Mouse (Mus musculus) left cerebral cortex, adult 2 months (tissue): ENCODE measurements around the gene Txndc5. TPM values are rescaled to one million over a fixed set of nuclear protein-coding genes. Genes with fewer than 3 reads are reported as not detected.

Source experiments
- DNase-seq, 2 experiments: peaks; one replicate each; pipeline ENCODE4 v3.0.0; 2021 to 2022; ENCODE audit warnings: low spot score in 2 of 2, mixed read lengths in 1 of 2; ENCODE audit errors: extremely low spot score in 1 of 2
- H3K27ac ChIP-seq: fragments of 200-600 bp; 2 replicates; pipeline ENCODE4 v1.8.1; 2022
- H3K4me3 ChIP-seq: fragments of 200-600 bp; 2 replicates; pipeline ENCODE4 v1.8.1; 2022
- CTCF ChIP-seq: fragments of 200-600 bp; IDR thresholded peaks from 2 replicates; pipeline ENCODE4 v1.8.1; 2022; ENCODE audit warnings: antibody characterized with exemption, mild to moderate bottlenecking, moderate library complexity
- intact Hi-C: fragments of 180-260 bp; cut with DNase I; formaldehyde crosslinking; loops from one replicate; pipeline ENCODE4 v1.15.1; 2025
- total RNA-seq, 2 experiments: library from RNA; stranded (reverse); gene quantifications; 2 replicates each; pipeline ENCODE4 v1.2.3; 2021

Gene Txndc5
- total RNA-seq, 2 experiments from 2014 or later = 47.0 to 47.4 TPM

DNA sequence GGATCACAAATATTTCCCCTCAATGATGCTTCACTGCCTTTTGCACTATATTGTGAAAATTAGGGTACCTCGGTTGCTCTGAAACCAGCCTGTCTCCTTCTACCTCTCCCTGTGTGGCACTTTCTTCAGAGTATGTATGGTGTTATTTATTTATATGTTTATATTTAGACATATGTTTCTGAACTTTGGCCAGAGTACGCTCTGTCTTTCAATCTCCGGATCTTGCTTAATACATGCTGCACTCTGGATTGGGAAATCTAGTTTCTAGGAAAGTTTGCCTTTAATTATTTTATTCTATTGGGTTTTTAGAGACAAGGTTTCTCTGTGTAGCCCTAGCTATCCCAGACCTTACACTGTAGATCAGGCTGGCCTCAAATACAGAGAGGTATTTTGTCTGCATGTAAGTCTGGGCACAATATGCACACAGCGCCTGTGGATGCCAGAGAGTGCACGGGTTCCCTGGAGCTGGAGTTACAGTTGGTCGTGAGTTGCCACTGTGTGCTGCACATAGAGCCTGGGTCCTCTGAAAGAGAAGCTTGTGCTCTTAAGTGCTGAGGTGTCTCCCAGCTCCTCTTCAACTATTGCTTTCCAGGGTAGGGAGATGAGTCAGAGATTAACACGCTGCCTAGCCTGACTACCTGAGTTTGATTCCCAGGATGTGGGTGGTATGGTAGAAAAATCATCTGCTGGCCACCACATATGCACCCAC is 10.7 kb upstream of the Txndc5 start:
- intact Hi-C loops = no loop called here
- H3K27ac ChIP-seq = no peak overlapping the region
- no peak for TF ChIP-seq CTCF
- DNase-seq = no peak
- no peak overlapping the region for H3K4me3 ChIP-seq

- intact Hi-C loops = no loop called here
- no peak for TF ChIP-seq CTCF
- no peak overlapping the region for H3K27ac ChIP-seq
- H3K4me3 ChIP-seq = no peak overlapping the region
- no peak for DNase-seq
These were observed 8.9 kb upstream of the Txndc5 start for GRCm38 (mm10) chr13:38537521-38537920.

- Histone ChIP-seq H3K27ac (no peak overlapping the region), H3K4me3 (no peak overlapping the region)
- no peak for DNase-seq
- intact Hi-C loops = no loop called here
- TF ChIP-seq CTCF = no peak
These were observed 6.1 kb upstream of the Txndc5 start for GRCm38 (mm10) chr13:38534731-38535130.

GRCm38 (mm10) chr13:38534016-38534415 is 5.4 kb upstream of the Txndc5 start:
- intact Hi-C loops = no loop called here
- Histone ChIP-seq H3K27ac (no peak overlapping the region), H3K4me3 (no peak overlapping the region)
- DNase-seq = no peak
- TF ChIP-seq CTCF = no peak

DNA sequence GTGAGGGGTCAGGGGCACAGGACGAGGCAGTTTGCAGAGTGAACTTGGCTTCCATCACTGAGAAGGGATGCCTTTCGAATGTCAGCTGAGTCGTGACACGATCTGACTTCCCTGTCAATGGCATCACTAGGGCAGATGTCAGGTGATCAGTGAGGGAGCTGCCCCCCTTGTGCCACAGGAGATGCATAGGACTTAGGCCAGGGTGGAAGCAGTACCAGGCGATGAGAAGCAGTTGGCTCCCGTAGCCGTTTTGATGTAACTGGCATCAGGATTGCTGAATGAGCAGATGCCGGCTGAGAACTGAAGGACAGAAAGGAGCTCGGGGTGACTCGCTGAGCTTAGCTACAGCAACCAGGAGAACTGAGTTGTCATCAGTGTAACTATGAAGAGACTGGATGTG is 4.8 kb upstream of the Txndc5 start:
- no peak for TF ChIP-seq CTCF
- Histone ChIP-seq H3K4me3 (no peak overlapping the region), H3K27ac (no peak overlapping the region)
- DNase-seq = no peak
- intact Hi-C loops = no loop called here

GRCm38 (mm10) chr13:38531498-38531897 is 2.9 kb upstream of the Txndc5 start:
- no peak for TF ChIP-seq CTCF
- intact Hi-C loops = no loop called here

DNA sequence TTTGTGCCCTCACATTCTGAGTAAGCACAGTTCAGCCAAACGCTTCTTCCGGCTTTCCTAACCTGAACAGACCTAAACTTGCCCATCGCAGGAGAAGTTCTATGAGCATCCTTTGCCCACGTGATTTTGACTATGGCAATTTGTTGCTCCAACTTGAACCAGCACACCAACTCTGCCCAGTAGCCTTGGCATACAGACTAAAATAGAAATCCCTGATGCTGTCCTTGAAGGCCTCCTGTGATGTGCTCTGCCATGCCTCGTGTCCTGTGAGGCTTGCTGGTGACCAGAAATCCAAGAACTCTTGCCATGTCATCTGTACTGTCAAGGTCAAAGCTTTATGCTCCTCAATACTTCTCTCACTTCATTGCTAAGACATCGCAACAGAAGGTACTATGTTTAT is 952 bp upstream of the Txndc5 start:
- no peak for DNase-seq
- intact Hi-C loops = loop anchor here (5.0 kb wide), 1 partner anchor 182 kb away; the partner anchor contains the start of gene Bmp6
- Histone ChIP-seq H3K27ac (no peak overlapping the region), H3K4me3 (no peak overlapping the region)
- TF ChIP-seq CTCF = no peak

More at GRCm38 (mm10) chr13:38531498-38531897, 2.9 kb upstream of the Txndc5 start:
- DNase-seq = no peak
- no peak overlapping the region for H3K4me3 ChIP-seq
- no peak overlapping the region for H3K27ac ChIP-seq

DNA sequence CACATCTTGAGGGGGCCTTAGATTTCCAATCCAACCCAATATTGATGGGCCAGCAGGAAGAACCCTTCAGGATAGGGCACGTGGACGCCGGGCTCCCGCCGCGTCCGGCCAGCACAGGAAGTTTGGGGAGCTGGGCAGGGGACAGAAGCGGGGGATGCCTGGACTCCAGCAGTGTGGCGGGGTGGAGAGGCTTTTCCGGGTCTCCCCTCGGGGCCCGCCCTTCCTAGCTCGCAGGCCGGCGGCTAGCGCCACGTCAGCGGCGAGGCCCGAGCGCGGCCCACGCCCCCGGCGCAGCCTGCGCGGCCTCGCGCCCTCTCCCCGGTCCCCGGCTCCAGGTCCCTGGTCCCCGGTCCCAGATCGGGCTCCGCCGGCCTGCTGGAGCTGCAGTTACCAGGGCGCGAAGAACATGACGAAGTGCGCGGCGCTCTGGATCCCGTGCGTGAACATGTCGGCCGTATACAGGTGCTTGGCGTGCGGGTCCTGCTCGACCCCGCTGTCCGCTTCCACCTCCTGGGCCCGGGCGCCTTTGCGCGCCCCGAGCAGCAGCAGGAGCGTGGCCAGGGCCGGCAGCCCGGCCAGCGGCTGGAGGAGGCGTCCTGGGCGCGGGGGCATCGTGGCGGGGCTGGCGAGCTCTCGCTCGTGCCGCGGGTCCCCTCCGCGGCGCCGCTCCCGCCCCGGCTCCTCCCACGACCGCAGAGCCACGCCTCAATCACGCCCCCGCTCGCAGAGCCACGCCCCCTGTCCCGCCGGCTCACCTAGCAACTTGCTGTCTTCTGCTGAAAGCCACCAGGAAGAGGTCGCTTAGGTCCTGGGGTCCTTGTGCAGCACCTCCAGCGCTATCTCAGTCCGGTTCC is 600 bp downstream of the Txndc5 start:
- intact Hi-C loops = loop anchor here (5.0 kb wide), 1 partner anchor 181 kb away; the partner anchor contains the start of gene Bmp6

GRCm38 (mm10) chr13:38527041-38527796 is 1.4 kb downstream of the Txndc5 start:
- no peak for DNase-seq
- intact Hi-C loops = loop anchor here (5.0 kb wide), 1 partner anchor 180 kb away; the partner anchor contains the start of gene Bmp6
- TF ChIP-seq CTCF = no peak
- H3K4me3 ChIP-seq = peak overlapping the region; percentile 84
- H3K27ac ChIP-seq = peak overlapping the region; percentile 84; the same call in 1 of the 2 replicates

More for the DNA sequence above, 600 bp downstream of the Txndc5 start:
- peak; percentile 85 to 87 for DNase-seq
- H3K4me3 ChIP-seq = peak overlapping the region; percentile 84
- H3K27ac ChIP-seq = peak overlapping the region; percentile 84
- no peak for TF ChIP-seq CTCF

DNA sequence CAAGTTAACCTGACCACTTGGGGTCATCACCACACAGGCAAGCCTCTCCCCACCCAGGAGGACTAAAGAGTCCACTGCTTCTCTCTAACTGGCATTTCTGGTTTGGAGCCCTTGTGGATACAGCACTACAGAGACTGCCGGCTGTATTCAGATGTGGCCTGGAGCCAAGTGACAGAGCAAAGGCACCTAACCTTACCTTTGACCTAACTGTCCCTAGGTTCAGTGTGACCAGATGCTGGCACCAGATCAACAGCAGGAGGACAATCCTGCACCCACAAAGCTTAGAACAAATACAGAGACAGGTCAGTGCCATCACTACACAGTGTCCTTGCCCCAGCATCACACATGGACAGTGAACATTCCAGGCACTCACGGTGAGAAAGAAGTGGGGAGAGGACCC is 2.5 kb downstream of the Txndc5 start:
- TF ChIP-seq CTCF = no peak
- Histone ChIP-seq H3K4me3 (no peak overlapping the region), H3K27ac (no peak overlapping the region)
- intact Hi-C loops = loop anchor here (5.0 kb wide), 1 partner anchor 179 kb away; the partner anchor contains the start of gene Bmp6
- no peak for DNase-seq

GRCm38 (mm10) chr13:38525261-38525660 is 3.4 kb downstream of the Txndc5 start:
- DNase-seq = no peak
- no peak overlapping the region for H3K4me3 ChIP-seq
- H3K27ac ChIP-seq = no peak overlapping the region
- TF ChIP-seq CTCF = no peak
- intact Hi-C loops = loop anchor here (5.0 kb wide), 1 partner anchor 178 kb away; the partner anchor contains the start of gene Bmp6
